Mouse (Mus musculus) kidney, postnatal 14 days (tissue): ENCODE measurements around the gene Myocd.

Source experiments
- DNase-seq: peaks from one replicate; pipeline ENCODE4 v3.0.0; 2022; ENCODE audit warnings: mixed read lengths

Gene Myocd

DNA sequence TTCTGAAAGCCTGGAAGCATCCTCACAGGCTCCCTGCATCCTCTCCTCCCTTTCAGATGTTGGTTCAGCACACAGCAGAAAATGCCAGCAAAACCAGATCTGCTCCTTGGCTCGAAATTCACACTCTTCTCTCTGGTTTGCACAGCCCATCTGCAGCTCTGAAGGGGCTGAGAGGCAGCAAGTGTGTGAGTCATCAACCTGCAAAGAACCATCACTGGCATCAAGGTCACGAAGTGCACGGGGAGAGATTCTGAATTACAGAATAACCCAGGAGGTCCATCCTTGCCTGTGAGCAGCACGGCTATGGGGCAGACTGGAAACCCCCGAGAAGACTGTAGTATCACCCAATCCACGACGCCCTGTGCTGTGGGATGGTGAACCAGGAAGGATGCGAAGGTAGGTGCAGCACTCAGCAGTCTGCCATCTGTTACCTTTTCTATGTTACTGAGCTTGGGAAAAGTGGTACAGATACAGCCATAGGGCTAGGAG is 134.5 kb downstream of the Myocd start:
- no peak for DNase-seq

DNA sequence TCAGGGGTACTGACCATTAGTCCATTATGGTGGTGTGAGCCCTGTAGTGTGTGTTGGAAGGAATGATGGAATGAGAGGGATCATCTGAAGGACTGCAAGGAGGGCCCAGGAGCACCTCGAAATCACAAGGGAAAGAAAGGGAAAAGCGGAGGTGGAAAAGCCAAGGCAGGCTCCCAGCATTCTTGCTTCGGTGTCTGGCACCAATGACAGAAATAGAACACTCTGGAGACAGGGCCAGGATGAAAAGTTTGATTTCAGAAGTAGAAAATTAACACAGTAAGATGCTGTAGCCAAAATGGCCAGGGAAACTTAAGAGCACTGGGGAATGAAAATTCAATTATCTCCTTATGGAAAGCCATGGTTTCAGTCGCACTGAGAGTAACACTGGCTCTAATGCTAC is 136.1 kb downstream of the Myocd start:
- no peak for DNase-seq

DNA sequence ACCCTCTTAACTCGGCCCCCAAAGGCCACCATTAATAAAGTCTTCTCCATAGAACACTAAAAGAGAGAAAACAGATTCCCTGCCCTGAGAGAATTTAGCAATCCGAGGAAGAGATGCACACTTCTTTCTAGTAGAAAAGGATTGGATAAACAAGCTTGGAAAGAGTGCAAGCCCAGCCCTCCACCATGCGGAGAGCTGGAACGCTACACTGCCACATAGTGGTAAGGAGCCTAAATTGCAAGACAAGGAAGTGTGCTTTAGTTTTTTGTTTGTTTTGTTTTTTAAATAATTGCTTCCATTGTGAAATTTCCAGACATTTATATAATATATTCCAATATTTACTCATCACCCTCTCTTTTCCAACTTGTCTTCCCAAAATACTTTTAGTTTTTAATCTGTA is 140.7 kb downstream of the Myocd start:
- no peak for DNase-seq

DNA sequence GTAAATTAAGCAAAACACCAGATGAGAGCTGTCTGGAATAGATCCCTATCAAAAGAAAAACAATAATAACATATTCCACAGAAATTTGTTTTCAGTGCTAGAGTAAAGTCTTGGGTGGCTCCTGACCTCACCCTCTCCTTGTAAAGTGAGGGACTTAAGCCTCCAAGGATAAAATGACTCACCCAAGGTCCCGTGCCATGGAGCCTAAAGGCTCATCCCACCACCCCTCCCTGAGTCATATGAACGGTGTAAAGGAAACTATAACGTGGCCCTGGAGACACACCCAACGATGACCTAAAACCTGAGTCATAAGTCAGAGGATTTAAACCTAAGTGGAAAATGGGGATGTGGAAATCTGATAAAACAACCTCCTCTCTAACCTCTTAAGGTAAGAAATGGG is 141.1 kb downstream of the Myocd start:
- DNase-seq, result no peak

DNA sequence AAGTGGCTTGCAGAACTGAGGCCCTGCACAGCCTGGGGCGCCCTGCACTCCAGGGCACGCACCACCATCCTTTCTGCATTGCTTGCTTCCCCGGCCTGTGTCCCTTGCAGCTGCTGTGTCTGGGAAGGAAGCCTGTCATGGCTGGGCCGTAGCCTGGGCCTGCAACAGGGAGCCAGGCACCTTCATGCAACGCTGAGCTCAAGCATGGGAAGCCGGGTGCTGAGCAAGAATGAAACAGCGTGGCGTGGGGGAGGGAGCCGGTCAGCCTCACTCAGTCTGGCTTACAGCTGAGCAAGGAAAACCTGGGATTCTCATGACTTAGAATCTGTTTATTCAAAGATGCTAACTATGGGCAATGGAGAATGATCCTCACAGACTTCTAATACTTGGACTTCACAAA is 143.2 kb downstream of the Myocd start:
- peak; percentile 70 for DNase-seq
